Mouse (Mus musculus) gastrocnemius, adult 2 months (tissue): ENCODE data around the gene Junb. TPM values are rescaled to one million over a fixed set of nuclear protein-coding genes. Genes with fewer than 3 reads are reported as not detected.

Experiments
- DNase-seq: peaks from one replicate; pipeline ENCODE4 v3.0.0; 2022
- H3K27ac ChIP-seq: fragments of 200-600 bp; 2 replicates; pipeline ENCODE4 v1.8.1; 2022; ENCODE audit warnings: mild to moderate bottlenecking
- H3K4me3 ChIP-seq: fragments of 200-600 bp; 2 replicates; pipeline ENCODE4 v1.8.1; 2022; ENCODE audit warnings: mild to moderate bottlenecking, moderate library complexity
- CTCF ChIP-seq: fragments of 200-600 bp; IDR thresholded peaks from 2 replicates; pipeline ENCODE4 v1.8.1; 2022; ENCODE audit warnings: antibody characterized with exemption, mild to moderate bottlenecking, moderate library complexity
- intact Hi-C: fragments of 180-260 bp; cut with DNase I; formaldehyde crosslinking; loops from one replicate; pipeline ENCODE4 v1.15.1; 2025
- total RNA-seq, 2 experiments: library from RNA; stranded (reverse); gene quantifications; 2 replicates each; pipeline ENCODE4 v1.2.3; 2021

The Junb gene
- total RNA-seq, 2 experiments from 2014 or later: 5.7 to 10.1 TPM

GRCm38 (mm10) chr8:84976031-84976762 is 2.3 kb downstream of the Junb start:
- no peak; the same call in 1 of the 2 replicates for TF ChIP-seq CTCF
- Histone ChIP-seq H3K4me3 (peak overlapping the region; percentile 89), H3K27ac (peak overlapping the region; percentile 100)
- intact Hi-C loops: loop anchor here (5.0 to 10.0 kb wide), 3 partner anchors 96 to 311 kb away; partner anchors contain the start of genes Calr, Dhps and Ier2
- DNase-seq: peak; percentile 96

- peak; percentile 88 for TF ChIP-seq CTCF
- DNase-seq: peak; percentile 66
- intact Hi-C loops: loop anchor here (1.0 to 10.0 kb wide), 4 partner anchors 15 to 311 kb away; partner anchors contain the start of genes Calr, Dhps, Hook2 and Ier2
- peak overlapping the region; percentile 89 for H3K4me3 ChIP-seq
- peak overlapping the region; percentile 100 for H3K27ac ChIP-seq
Observed at GRCm38 (mm10) chr8:84975434-84975833, 3.1 kb downstream of the Junb start.

- no peak for DNase-seq
- peak overlapping the region; percentile 100 for H3K27ac ChIP-seq
- intact Hi-C loops: loop anchor here (1.0 to 10.0 kb wide), 4 partner anchors 16 to 310 kb away; partner anchors contain the start of genes Calr, Dhps, Hook2 and Ier2
- TF ChIP-seq CTCF: no peak
- no peak overlapping the region for H3K4me3 ChIP-seq
Observed at GRCm38 (mm10) chr8:84974543-84975142, 3.9 kb downstream of the Junb start.

GRCm38 (mm10) chr8:84973803-84974542 is 4.5 kb downstream of the Junb start:
- H3K4me3 ChIP-seq: no peak overlapping the region
- intact Hi-C loops: loop anchor here (10.0 kb wide), 1 partner anchor 309 kb away; the partner anchor contains the start of gene Ier2
- peak; percentile 72 for DNase-seq
- H3K27ac ChIP-seq: peak overlapping the region; percentile 70
- TF ChIP-seq CTCF: peak; percentile 96

- Histone ChIP-seq H3K27ac (peak overlapping the region; percentile 70), H3K4me3 (no peak overlapping the region)
- DNase-seq: no peak
- intact Hi-C loops: loop anchor here (10.0 kb wide), 1 partner anchor 308 kb away; the partner anchor contains the start of gene Ier2
- no peak for TF ChIP-seq CTCF
Observed at GRCm38 (mm10) chr8:84973079-84973478, 5.4 kb downstream of the Junb start.

GRCm38 (mm10) chr8:84970913-84971312 is 7.6 kb downstream of the Junb start:
- no peak for DNase-seq
- TF ChIP-seq CTCF: no peak
- Histone ChIP-seq H3K27ac (no peak overlapping the region), H3K4me3 (peak overlapping the region; percentile 81)
- intact Hi-C loops: loop anchor here (10.0 kb wide), 1 partner anchor 306 kb away; the partner anchor contains the start of gene Ier2

- intact Hi-C loops: loop anchor here (10.0 kb wide), 1 partner anchor 305 kb away; the partner anchor contains the start of gene Ier2
- H3K4me3 ChIP-seq: peak overlapping the region; percentile 81
- TF ChIP-seq CTCF: no peak
- peak; percentile 30 for DNase-seq
- peak overlapping the region; percentile 94 for H3K27ac ChIP-seq
Observed at GRCm38 (mm10) chr8:84970135-84970790, 8.3 kb downstream of the Junb start.

- no peak for TF ChIP-seq CTCF
- DNase-seq: peak; percentile 83
- Histone ChIP-seq H3K27ac (peak within 1 kb of the TSS; percentile 94), H3K4me3 (peak within 1 kb of the TSS; percentile 81)
- intact Hi-C loops: loop anchor here (5.0 to 10.0 kb wide), 2 partner anchors 58 to 305 kb away; partner anchors contain the start of genes Asna1, Ier2 and Trir
Observed at GRCm38 (mm10) chr8:84969241-84970134, 9.0 kb downstream of the Junb start, which contains the start of the genes Gm49661, Prdx2 and Rnaseh2a. Gm49661 (minus strand) TSS chr8:84969433. Prdx2 (plus strand) TSS chr8:84969587. Rnaseh2a (minus strand) TSS chr8:84969767.

GRCm38 (mm10) chr8:84968650-84969049 is 9.9 kb downstream of the Junb start:
- Histone ChIP-seq H3K4me3 (peak overlapping the region; percentile 81), H3K27ac (peak overlapping the region; percentile 94)
- DNase-seq: no peak
- TF ChIP-seq CTCF: no peak
- intact Hi-C loops: loop anchor here (5.0 kb wide), 1 partner anchor 59 kb away; the partner anchor contains the start of genes Asna1 and Trir

- 0 out of 2 replicates have a peak overlapping the region, but pooled peaks have one; percentile 16 for H3K27ac ChIP-seq
- intact Hi-C loops: loop anchor here (5.0 kb wide), 1 partner anchor 60 kb away; the partner anchor contains the start of genes Asna1 and Trir
- no peak overlapping the region for H3K4me3 ChIP-seq
- peak; percentile 25 for DNase-seq
- no peak for TF ChIP-seq CTCF
Observed at GRCm38 (mm10) chr8:84967532-84968304, 10.8 kb downstream of the Junb start.
